Mouse (Mus musculus) lung, adult 10 weeks (tissue): ENCODE measurements around the gene Vmn1r177. TPM values are rescaled to one million over a fixed set of nuclear protein-coding genes. Genes with fewer than 3 reads are reported as not detected.

Source experiments
- polyA plus RNA-seq: library from polyadenylated mRNA; stranded (reverse); fragments of 350-450 nt; fragmentation: Illumina TruSeq; extraction: RNeasy Lipid Tissue Mini Kit (QIAGEN cat#74804); gene quantifications from one replicate; pipeline ENCODE4 v1.2.3, GENCODE M21; 2014; ENCODE audit warnings: low read depth, low replicate concordance; ENCODE audit not compliant: insufficient read depth

Gene Vmn1r177
- polyA plus RNA-seq, result not detected

DNA sequence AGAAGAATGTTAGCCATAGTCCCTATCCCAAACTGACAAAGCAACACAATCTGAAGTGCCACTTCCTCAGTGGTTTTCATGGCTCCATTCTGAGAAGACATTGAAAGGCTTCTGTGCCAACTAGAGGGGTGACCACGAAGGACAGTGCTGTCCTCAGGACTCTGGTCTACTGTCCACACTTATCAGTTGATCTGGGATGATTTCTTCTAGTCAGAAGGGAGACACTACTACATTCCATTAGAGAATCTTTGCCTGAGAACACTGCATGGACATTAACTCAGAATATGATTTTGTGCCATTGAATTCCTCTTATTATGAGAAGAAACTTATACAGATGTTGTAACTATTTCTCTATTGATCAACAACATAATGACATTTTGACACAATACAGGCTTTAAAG is at the start of gene Vmn1r177:
TSS of gene Vmn1r177 (minus strand) at position 101 of the 400 bp plus-strand sequence.

DNA sequence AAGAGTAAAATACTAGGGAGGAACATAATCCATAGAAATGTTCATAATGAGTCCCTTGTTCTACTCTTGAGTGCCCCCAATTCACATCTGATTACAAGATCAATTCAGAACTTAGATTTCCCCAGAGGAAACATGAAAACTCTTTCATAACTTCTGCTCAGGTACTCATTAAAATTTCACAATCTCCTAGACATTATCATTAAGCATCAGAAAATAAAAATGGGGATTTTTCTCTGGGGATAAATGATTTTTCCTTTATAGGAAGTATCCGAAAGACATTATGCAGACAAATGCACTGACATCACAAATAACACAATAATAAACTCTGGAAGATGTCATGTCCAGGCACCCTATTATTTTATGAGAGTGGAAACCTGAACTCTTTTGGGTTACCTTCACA is 25.5 kb upstream of the Vmn1r177 start, which contains the start of gene Vmn1r178:
TSS of gene Vmn1r178 (plus strand) at position 301 of the 400 bp plus-strand sequence.

DNA sequence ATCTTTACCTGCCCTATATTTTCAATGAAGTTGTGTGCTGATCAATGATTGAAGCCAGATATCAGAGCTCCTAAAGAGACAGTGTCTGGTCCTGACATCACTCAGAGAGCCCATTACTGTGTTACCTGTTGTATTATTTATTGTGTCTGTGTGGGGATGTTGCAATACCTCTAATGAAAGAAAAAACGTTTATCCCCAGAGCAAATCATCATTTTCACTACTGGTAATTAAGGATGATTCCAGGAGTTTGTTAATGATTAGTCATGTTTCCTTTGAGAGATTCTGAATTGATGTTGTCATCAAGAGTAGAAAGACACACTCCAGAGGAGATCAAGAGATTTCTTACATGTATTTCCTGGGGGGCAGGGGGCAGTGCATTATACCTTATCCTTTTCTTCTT is 29.0 kb downstream of the Vmn1r177 start, which contains the start of gene Vmn1r176:
TSS of gene Vmn1r176 (minus strand) at position 101 of the 400 bp plus-strand sequence.

Other genes with a start within 250 kb of the Vmn1r177 start
- gene Vmn1r171, start 235.7 kb downstream of the Vmn1r177 start, polyA plus RNA-seq, result not detected
- not detected for gene Vmn1r172, start 208.1 kb downstream of the Vmn1r177 start, polyA plus RNA-seq
- not detected for gene Vmn1r173, start 165.7 kb downstream of the Vmn1r177 start, polyA plus RNA-seq
- not detected for gene Vmn1r174, start 114.2 kb downstream of the Vmn1r177 start, polyA plus RNA-seq
- gene Vmn1r175, start 55.8 kb downstream of the Vmn1r177 start, polyA plus RNA-seq, result not detected
- gene Vmn1r176, start 29.1 kb downstream of the Vmn1r177 start, polyA plus RNA-seq, result not detected
- gene Vmn1r178, start 25.6 kb upstream of the Vmn1r177 start, polyA plus RNA-seq, result not detected
- not detected for gene Vmn1r179, start 60.5 kb upstream of the Vmn1r177 start, polyA plus RNA-seq
- not detected for gene Vmn1r180, start 84.2 kb upstream of the Vmn1r177 start, polyA plus RNA-seq
- not detected for gene Vmn1r181, start 108.2 kb upstream of the Vmn1r177 start, polyA plus RNA-seq
- gene V1rd19, start 135.2 kb upstream of the Vmn1r177 start, polyA plus RNA-seq, result not detected
- not detected for gene Vmn1r183, start 186.8 kb upstream of the Vmn1r177 start, polyA plus RNA-seq
- gene Zfp180, start 215.5 kb upstream of the Vmn1r177 start, polyA plus RNA-seq, result 12.8 TPM
- gene Zfp112, start 245.9 kb upstream of the Vmn1r177 start, polyA plus RNA-seq, result 0.94 TPM